Mouse (Mus musculus): Measurements from ENCODE around the gene Ang2.
"Not testable (repeated sequence)": the region's sequence is repeated elsewhere in the genome, so short reads cannot be mapped to it uniquely, and the experiment has no call there.

The Ang2 gene

DNA sequence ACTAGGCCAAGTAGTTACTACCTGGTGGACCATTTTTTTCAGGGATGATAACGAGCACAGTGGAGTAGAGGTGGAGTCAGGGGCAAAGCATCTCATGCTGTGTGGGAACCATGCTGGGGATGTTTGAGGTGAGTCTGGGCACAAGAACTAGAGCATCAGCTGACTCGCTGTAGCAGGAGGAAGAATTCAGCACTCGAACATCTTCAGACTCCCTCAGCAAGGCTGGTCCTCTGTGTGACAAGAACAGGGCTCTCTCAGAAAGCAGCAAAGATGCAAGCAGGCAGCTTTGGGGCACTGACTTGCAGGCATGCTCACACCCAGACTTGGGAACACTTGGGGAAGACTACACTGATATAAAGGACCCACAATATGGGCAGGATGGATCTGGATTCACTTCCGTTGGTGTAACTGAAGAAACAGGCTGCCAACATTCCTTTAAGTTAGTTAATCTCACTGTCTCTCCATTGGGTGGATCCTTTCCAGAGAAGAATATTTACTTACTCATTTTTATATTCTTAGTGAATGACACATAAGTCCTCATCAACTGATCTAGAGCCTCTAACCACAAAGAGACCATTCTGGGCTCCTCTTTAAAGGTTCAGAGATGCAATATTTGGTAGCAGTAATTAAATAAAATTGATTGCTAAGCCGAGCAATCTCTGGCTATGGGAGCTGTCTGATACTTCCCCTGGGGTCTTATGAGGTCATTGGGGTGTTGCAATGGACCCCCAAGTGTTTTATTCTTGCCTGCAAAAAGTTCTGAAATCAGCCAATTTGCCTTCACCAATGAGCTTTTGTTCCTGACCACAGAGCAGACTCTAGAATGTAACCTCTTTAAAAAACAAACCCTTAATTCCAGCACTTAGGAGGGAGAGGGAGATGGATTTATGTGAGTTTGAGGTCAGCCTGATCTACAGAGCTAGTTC is at the start of gene Ang2:
TSS of gene Ang2 (minus strand) at position 51 of the 926 bp plus-strand sequence.
- no peak for DNase-seq

GRCm38 (mm10) chr14:51247736-51248135 is 48.8 kb upstream of the Ang2 start:
- DNase-seq, result no peak

DNA sequence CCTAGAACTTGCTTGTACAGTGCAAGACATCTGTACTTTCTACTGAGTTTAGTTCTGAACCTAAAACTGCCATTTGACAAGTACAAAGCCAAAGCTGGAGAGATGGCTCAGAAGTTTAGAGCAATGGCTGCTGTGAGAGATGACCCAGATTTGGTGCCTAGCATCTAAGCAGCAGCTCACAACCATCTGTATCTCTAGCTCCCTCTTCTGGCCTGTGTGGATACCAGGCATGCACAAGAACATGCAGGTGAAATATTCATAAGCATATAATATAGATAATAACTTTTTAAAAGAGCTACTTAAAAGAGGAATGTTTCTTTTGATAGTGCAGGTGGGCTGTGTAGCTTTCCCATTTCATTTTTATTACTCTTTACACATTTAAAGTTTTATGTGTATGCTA is 42.0 kb upstream of the Ang2 start:
- peak in 1 of 2 experiments; percentile 5 for DNase-seq

- not testable (repeated sequence) for DNase-seq
Observed at GRCm38 (mm10) chr14:51237488-51237887, 38.5 kb upstream of the Ang2 start.

- DNase-seq, result not testable (repeated sequence)
Observed at GRCm38 (mm10) chr14:51229657-51230056, 30.7 kb upstream of the Ang2 start.

GRCm38 (mm10) chr14:51220075-51220474 is 21.1 kb upstream of the Ang2 start:
- not testable (repeated sequence) for DNase-seq

- no peak for DNase-seq
Observed at GRCm38 (mm10) chr14:51203115-51203514, 4.2 kb upstream of the Ang2 start, which contains the start of gene Ear14. Gene Ear14, plus strand, starts transcription at chr14:51203391.

GRCm38 (mm10) chr14:51200466-51200865 is 1.5 kb upstream of the Ang2 start:
- no peak for DNase-seq

GRCm38 (mm10) chr14:51200054-51200453 is 1.1 kb upstream of the Ang2 start:
- no peak for DNase-seq

DNA sequence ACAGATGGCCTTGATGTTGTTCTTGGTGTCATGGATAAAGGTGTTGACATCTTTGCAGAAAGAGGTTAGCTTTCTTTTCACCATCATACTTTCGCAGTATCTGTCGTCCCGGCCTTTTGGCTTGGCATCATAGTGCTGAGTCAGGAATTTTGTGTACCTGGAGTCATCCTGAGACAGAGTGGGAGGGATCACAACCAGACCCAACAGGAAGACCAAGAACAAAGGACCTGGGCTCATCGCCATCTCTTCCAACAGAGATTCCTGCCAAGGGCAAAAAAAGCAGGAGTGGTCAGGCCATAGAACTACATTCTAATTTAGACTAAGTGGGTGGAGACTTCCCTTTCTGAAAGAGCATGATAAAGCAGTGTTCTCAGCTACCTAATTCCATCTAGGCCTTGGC is 3.3 kb downstream of the Ang2 start:
- no peak for DNase-seq

- DNase-seq, result not testable (repeated sequence)
Observed at GRCm38 (mm10) chr14:51181051-51181450, 17.9 kb downstream of the Ang2 start.

DNA sequence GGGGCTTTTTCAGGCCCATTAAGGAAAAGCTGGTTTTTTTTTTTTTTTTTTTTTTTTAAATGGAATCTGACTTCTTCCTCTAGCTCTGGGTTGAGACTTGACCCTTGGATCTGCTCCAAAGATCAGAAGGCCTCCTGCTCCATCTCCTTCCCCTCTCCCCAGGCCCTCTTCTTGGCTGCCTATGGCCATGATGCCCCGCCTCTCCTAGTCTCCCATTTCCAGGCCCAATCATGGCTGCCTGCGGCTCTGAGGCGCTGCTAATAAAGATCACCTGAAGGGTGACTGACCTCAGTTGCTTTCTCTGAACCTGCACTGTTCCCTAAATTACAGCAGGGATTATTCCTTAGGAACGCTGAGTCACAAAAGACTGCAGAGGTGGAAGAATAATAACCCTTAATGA is 25.1 kb downstream of the Ang2 start:
- DNase-seq, result no peak

GRCm38 (mm10) chr14:51172947-51173346 is 26.0 kb downstream of the Ang2 start:
- not testable (repeated sequence) for DNase-seq

DNA sequence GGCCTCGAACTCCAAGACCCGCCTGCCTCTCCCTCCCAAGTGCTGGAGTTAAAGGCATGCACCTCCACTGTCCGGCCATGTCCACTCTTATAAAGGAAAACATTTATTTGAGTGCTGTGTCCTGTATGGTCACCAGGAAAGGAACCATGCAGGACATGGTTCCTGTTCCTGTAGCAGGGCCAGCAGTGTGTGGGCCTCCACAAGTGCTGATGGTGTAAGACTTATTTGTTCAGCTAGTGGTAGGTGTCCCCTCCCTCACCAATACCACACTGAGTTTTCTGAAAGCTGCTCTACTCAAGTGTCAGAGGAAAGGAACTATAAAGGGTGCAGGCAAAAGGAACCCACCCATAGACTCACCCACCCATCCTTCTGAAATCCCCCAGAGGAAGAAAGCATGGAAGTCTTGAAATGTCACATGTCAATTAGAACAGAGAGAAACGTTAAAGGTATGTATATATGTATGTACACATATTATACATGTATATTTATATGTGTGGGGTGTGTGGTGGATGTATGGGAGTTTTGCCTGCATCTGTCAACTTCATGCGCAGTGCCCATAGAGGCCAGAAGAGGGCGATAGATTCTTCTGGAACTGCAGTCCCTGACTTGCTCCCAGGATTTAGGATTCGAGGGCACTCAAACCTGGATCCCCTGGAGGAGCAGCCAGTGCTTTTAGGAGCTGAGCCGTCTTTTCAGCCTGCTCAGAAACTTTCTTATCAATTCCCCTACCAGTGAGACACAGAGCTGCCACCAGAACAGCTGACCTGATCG is 26.7 kb downstream of the Ang2 start:
- peak; percentile 20 to 26 for DNase-seq

GRCm38 (mm10) chr14:51166068-51166467 is 32.9 kb downstream of the Ang2 start:
- no peak for DNase-seq

- no peak for DNase-seq
Observed at GRCm38 (mm10) chr14:51165435-51165834, 33.5 kb downstream of the Ang2 start.

GRCm38 (mm10) chr14:51163323-51163722 is 35.6 kb downstream of the Ang2 start:
- DNase-seq, result not testable (repeated sequence)

DNA sequence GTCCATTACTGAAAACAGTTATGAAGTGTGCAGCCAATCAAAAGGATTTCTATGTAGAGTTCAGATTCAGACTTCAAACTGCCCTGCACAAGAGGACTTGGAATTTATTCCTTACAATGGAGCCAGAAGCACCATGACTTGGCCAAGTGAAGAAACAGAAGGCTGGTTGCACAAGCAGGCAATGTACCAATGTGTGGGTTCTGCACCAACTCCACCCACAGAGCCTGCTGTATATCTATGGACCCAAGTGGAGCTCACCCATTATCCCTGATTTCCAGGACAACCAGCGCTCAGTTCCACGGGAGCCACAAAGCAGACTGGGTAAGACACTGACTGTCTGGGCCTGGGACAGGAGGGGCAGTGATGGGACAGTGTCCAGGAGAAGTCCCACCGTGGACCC is 37.0 kb downstream of the Ang2 start, which contains the start of gene Rnase2b:
TSS of gene Rnase2b (plus strand) at position 285 of the 400 bp plus-strand sequence.
- not testable (repeated sequence) for DNase-seq

DNA sequence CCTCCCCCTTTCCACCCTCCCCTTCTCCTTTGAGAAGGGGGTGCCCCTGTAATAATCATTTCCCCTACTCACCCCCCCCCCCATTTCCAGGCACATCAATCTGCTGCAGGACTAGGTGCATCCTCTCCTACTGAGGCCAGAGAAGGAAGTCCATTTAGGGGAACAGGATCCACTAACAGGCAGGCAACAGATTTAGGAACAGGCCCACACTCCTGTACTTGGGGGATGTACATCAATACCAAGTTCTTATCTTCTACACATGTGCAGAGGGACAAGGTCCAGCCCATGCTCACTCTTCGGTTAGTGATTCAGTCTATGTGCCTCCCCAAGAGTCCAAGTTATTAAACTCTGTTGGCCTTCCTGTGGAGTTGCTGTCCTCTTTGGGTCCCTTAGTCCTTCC is 41.9 kb downstream of the Ang2 start:
- DNase-seq, result no peak

DNA sequence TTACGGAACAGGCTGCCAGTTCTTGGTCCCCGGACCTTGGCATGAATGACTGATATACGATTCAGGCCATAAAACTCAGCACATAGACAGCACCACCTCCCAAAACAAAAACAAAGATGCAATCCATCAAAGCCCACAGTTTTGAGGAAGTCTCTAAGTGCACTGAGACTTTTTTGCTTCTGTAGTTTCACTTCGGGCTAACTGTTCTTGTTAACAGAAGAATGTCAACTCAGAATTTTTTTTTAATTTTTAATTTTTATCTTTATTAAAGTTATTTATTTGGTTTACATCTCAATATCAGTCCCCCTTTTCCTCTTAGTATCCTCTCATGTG is 42.2 kb downstream of the Ang2 start:
- no peak for DNase-seq

GRCm38 (mm10) chr14:51156056-51156735 is 42.8 kb downstream of the Ang2 start:
- no peak for DNase-seq

GRCm38 (mm10) chr14:51152249-51152870 is 46.6 kb downstream of the Ang2 start:
- DNase-seq, result no peak

Data from cerebellum, postnatal 36 days (tissue).